Mouse (Mus musculus): ENCODE results near the gene Prkn.

- TF ChIP-seq MYOD1 (IDR thresholded peaks at IDR 0.05; ENCODE audit: control insufficient read depth, insufficient read length, low read depth) (no peak), CTCF (IDR thresholded peaks at IDR 0.05; ENCODE audit: control insufficient read depth, insufficient read depth, insufficient read length) (no peak), USF1 (IDR thresholded peaks at IDR 0.05; ENCODE audit: low read depth) (no peak), MYOG (IDR thresholded peaks at IDR 0.05; ENCODE audit: control insufficient read depth, extremely low read depth, insufficient read length) (no peak), MAX (IDR thresholded peaks at IDR 0.05) (no peak), CEBPB (IDR thresholded peaks at IDR 0.05; ENCODE audit: low read depth) (no peak), FOSL1 (IDR thresholded peaks at IDR 0.05; ENCODE audit: insufficient read depth, low read length, poor library complexity, severe bottlenecking) (no peak)
Measured at GRCm38 (mm10) chr17:11033594-11033993, 193.4 kb downstream of the Prkn start.
